18 mouse cellular contexts compared by ENCODE assay signal in the genomic region with DNA sequence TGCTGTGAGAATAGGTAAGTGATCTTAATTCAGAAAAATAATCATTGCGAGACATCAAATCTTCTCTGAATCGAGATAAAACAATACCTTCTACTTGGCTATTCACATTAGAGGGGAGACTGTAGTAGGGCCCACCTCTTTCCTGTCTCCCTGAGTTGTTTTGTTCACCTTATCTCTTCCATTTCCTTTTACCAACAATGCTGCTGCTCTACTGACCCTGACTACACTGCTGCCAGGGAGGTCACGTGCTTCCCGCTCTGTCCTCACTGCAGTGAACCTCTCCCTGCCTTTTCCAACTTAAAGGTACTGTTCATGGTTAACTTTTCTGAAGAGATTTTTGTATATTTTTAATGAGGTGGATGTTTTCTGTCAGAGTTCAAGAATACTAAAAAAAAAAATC. TPM values are rescaled to one million over a fixed set of nuclear protein-coding genes. Genes with fewer than 3 reads are reported as not detected.
A peak's percentile ranks its signal among the peaks of the same experiment; 100 is the strongest.
DNase-seq lines count a peak whose midpoint lies in the region; ATAC-seq and TF ChIP-seq lines count a peak whose summit lies in the region.
"Had no signal": no experiment of that assay in that cellular context is flagged by ENCODE, and none has a peak within 500 bp of the region (broad histone marks: within the 10 kb centered on the region; RNA-seq: fewer than 3 reads in every experiment).

No protein-coding gene starts in this region.

- no peak for TF ChIP-seq EP300 in heart, postnatal 0 days (IDR thresholded peaks at IDR 0.05; ENCODE audit: low read depth)
- TF ChIP-seq EP300 in liver, postnatal 0 days (IDR thresholded peaks at IDR 0.05; ENCODE audit: low read depth), result no peak

- H3K4me2 ChIP-seq in heart, postnatal 0 days (ENCODE audit: low read depth, low read length), result no peak overlapping the region
- no peak overlapping the region for H3K4me2 ChIP-seq in liver, postnatal 0 days (ENCODE audit: low read depth, low read length)
- H3K4me2 ChIP-seq: midbrain, embryonic 13.5 days; neural tube, embryonic 13.5 days had no signal

- no peaks in the 10 kb centered on the region for H3K4me1 ChIP-seq in heart, postnatal 0 days (ENCODE audit: control insufficient read depth, insufficient read depth)
- H3K4me1 ChIP-seq in liver, postnatal 0 days (ENCODE audit: insufficient read depth), result no peaks in the 10 kb centered on the region
- peaks cover 14% of the 10 kb centered on the region for H3K4me1 ChIP-seq in limb, embryonic 10.5 days
- H3K4me1 ChIP-seq: midbrain, embryonic 13.5 days; neural tube, embryonic 13.5 days had no signal

- H3K27ac ChIP-seq in heart, postnatal 0 days (ENCODE audit: low read depth), result no peak overlapping the region
- H3K27ac ChIP-seq in liver, postnatal 0 days (ENCODE audit: low read depth), result no peak overlapping the region
- no peak overlapping the region for H3K27ac ChIP-seq in limb, embryonic 10.5 days
- H3K27ac ChIP-seq: hindbrain, postnatal 0 days; liver, embryonic 14.5 days; midbrain, embryonic 13.5 days; neural tube, embryonic 13.5 days had no signal

- H3K9me3 ChIP-seq in heart, postnatal 0 days (replicated peaks; ENCODE audit: control insufficient read depth, low read length), result no peaks in the 10 kb centered on the region
- no peaks in the 10 kb centered on the region for H3K9me3 ChIP-seq in liver, postnatal 0 days (ENCODE audit: low read length)
- no peaks in the 10 kb centered on the region for H3K9me3 ChIP-seq in limb, embryonic 10.5 days (replicated peaks)
- H3K9me3 ChIP-seq: midbrain, embryonic 13.5 days; neural tube, embryonic 13.5 days had no signal

- no peak overlapping the region for H3K9ac ChIP-seq in heart, postnatal 0 days (replicated peaks; ENCODE audit: low read depth, low read length)
- no peak overlapping the region for H3K9ac ChIP-seq in liver, postnatal 0 days (replicated peaks)
- H3K9ac ChIP-seq: liver, embryonic 14.5 days; midbrain, embryonic 13.5 days; neural tube, embryonic 13.5 days had no signal

- DNase-seq in heart, adult 11 months, result peak; percentile 88
- no peak for DNase-seq in heart, postnatal 25 days (ENCODE audit: low spot score)
- peak; percentile 28 for DNase-seq in heart, postnatal 0 days (ENCODE audit: low spot score)
- DNase-seq in liver, postnatal 0 days, result peak; percentile 27
- peak; percentile 29 for DNase-seq in lung, postnatal 36 days
- no peak for DNase-seq in right cerebral cortex, postnatal 25 days
- DNase-seq in gastrocnemius, postnatal 25 days, result no peak
- no peak for DNase-seq in limb, embryonic 10.5 days (ENCODE audit: low spot score)
- DNase-seq: adrenal gland, postnatal 14 days; cerebellum, postnatal 14 days; left cerebral cortex, postnatal 4 days; thymus, postnatal 36 days had no signal

- WGBS in heart, postnatal 0 days, result 46% methylated on average over 4 of the region's 4 CpGs
- WGBS in liver, postnatal 0 days (ENCODE audit: insufficient replicate concordance), result 59% methylated on average over 4 of the region's 4 CpGs
- 90% methylated on average over 4 of the region's 4 CpGs for WGBS in limb, embryonic 10.5 days

- no peaks in the 10 kb centered on the region for H3K27me3 ChIP-seq in heart, postnatal 0 days (ENCODE audit: control insufficient read depth, insufficient read depth, low read length)
- H3K27me3 ChIP-seq in liver, postnatal 0 days (ENCODE audit: insufficient read depth, low read length), result no peaks in the 10 kb centered on the region
- H3K27me3 ChIP-seq in limb, embryonic 10.5 days (ENCODE audit: low read depth, poor library complexity, severe bottlenecking), result no peaks in the 10 kb centered on the region
- H3K27me3 ChIP-seq: midbrain, embryonic 13.5 days; neural tube, embryonic 13.5 days had no signal

- no peak overlapping the region for H3K4me3 ChIP-seq in heart, postnatal 0 days (ENCODE audit: low read depth, low read length)
- H3K4me3 ChIP-seq in liver, postnatal 0 days (ENCODE audit: low read depth, low read length), result no peak overlapping the region
- H3K4me3 ChIP-seq in limb, embryonic 10.5 days, result no peak overlapping the region
- H3K4me3 ChIP-seq: midbrain, embryonic 13.5 days; neural tube, embryonic 13.5 days had no signal

- no peak for TF ChIP-seq CTCF in heart, postnatal 0 days (IDR thresholded peaks at IDR 0.05; ENCODE audit: low read depth)
- TF ChIP-seq CTCF in liver, postnatal 0 days (IDR thresholded peaks at IDR 0.05; ENCODE audit: low read depth), result no peak

- peak; percentile 60 for ATAC-seq in heart, postnatal 0 days (ENCODE audit: insufficient read depth, low read depth)
- peak; percentile 62 for ATAC-seq in liver, postnatal 0 days
- ATAC-seq: forebrain, embryonic 16.5 days; hindbrain, postnatal 0 days; intestine, postnatal 0 days; midbrain, embryonic 13.5 days had no signal

- intact Hi-C loops in heart, postnatal 25 days (cut with DNase I), result no loop called here

- 0 out of 2 replicates have a peak, but pooled peaks cover 4% of the 10 kb centered on the region for H3K36me3 ChIP-seq in heart, postnatal 0 days (replicated peaks; ENCODE audit: control insufficient read depth, insufficient read depth, low read length)
- peaks cover 2% of the 10 kb centered on the region; the same call in 1 of the 2 replicates for H3K36me3 ChIP-seq in liver, postnatal 0 days (replicated peaks; ENCODE audit: insufficient read depth, low read length)
- H3K36me3 ChIP-seq in limb, embryonic 10.5 days, result 0 out of 2 replicates have a peak, but pooled peaks cover 4% of the 10 kb centered on the region
- H3K36me3 ChIP-seq: midbrain, embryonic 13.5 days; neural tube, embryonic 13.5 days had no signal

RNA-seq across cellular contexts. Expression of a gene that starts 52.8 kb away (rescaled TPM):
- 10 to 100 TPM; 78.0 to 90.8 TPM for total RNA-seq in heart, postnatal 25 days (2021)
- 7.1 and 17.0 TPM in 2 replicates for total RNA-seq in heart, postnatal 0 days (2014; rRNA removed; ENCODE audit: low replicate concordance)
- 30.4 and 31.2 TPM in 2 replicates for polyA plus RNA-seq in heart, postnatal 0 days (2015; fragmentation: Nextera tagmentation; extraction: Ambion mirVana)
- polyA plus RNA-seq in liver, postnatal 0 days (2015; fragmentation: Nextera tagmentation; extraction: Ambion mirVana), result 30.3 and 31.3 TPM in 2 replicates
- total RNA-seq in gastrocnemius, postnatal 25 days (2021), result 10 to 100 TPM; 39.0 to 45.6 TPM
- 32.4 and 35.8 TPM in 2 replicates for polyA plus RNA-seq in limb, embryonic 10.5 days (2016; fragmentation: Nextera tagmentation; extraction: Ambion mirVana)

Comparison
In these comparisons a context has a peak if more than half of its experiments do, and no peak if none do; other contexts are left out.
1. DNase-seq: peak in heart, adult 11 months (single experiment), heart, postnatal 0 days (single experiment), liver, postnatal 0 days (single experiment) and lung, postnatal 36 days (single experiment); none in heart, postnatal 25 days (single experiment), right cerebral cortex, postnatal 25 days (single experiment), gastrocnemius, postnatal 25 days (single experiment) and limb, embryonic 10.5 days (single experiment).